Mouse (Mus musculus) thymus, adult 2 months (tissue): Measurements from ENCODE around the gene Cc2d2b. TPM values are rescaled to one million over a fixed set of nuclear protein-coding genes. Genes with fewer than 3 reads are reported as not detected.

Source experiments
- DNase-seq: peaks from one replicate; pipeline ENCODE4 v3.0.0; 2021
- H3K27ac ChIP-seq: fragments of 200-500 bp; 2 replicates; pipeline ENCODE4 v1.5.1; 2012; ENCODE audit warnings: low read length, control low read depth; ENCODE audit not compliant: control insufficient read depth, insufficient read depth
- H3K27me3 ChIP-seq: fragments of 200-500 bp; 2 replicates; pipeline ENCODE4 v1.6.1; 2012; ENCODE audit warnings: mild to moderate bottlenecking, low read length, moderate library complexity, mixed read lengths; ENCODE audit not compliant: control insufficient read depth, insufficient read depth
- H3K36me3 ChIP-seq: fragments of 200-500 bp; 2 replicates; pipeline ENCODE4 v1.6.1; 2012; ENCODE audit warnings: mild to moderate bottlenecking, low read length, moderate library complexity; ENCODE audit not compliant: control insufficient read depth, insufficient read depth
- H3K4me1 ChIP-seq: fragments of 200-500 bp; replicated peaks from 2 replicates; pipeline ENCODE4 v1.6.1; 2012; ENCODE audit warnings: low read length; ENCODE audit not compliant: control insufficient read depth, insufficient read depth
- H3K4me3 ChIP-seq: fragments of 200-500 bp; 2 replicates; pipeline ENCODE4 v1.5.1; 2012; ENCODE audit warnings: mild to moderate bottlenecking, low read length, control low read depth, moderate library complexity; ENCODE audit not compliant: control insufficient read depth, insufficient read depth
- CTCF ChIP-seq: fragments of 200-500 bp; IDR thresholded peaks from 2 replicates; pipeline ENCODE4 v1.5.1; 2012; ENCODE audit warnings: mild to moderate bottlenecking, control low read depth, low read length, moderate library complexity, borderline replicate concordance; ENCODE audit not compliant: control insufficient read depth, poor library complexity, insufficient read depth; ENCODE audit errors: extremely low read depth
- POLR2A ChIP-seq: fragments of 200-500 bp; IDR thresholded peaks from 2 replicates; pipeline ENCODE4 v1.6.1; 2012; ENCODE audit warnings: mild to moderate bottlenecking, low read length, control low read depth, moderate library complexity; ENCODE audit not compliant: control insufficient read depth, poor library complexity, insufficient read depth; ENCODE audit errors: extremely low read depth
- WGBS: fragments of 180-500 bp; shearing (Covaris S2); methylation state at CpG from one replicate; pipeline ENCODE4 v1.1.7; 2018; 5-methylcytosine and 5-hydroxymethylcytosine counted together
- polyA plus RNA-seq: library from polyadenylated mRNA; depleted of rRNA; stranded (reverse); fragments of >200 nt; gene quantifications from 2 replicates; pipeline ENCODE4 v1.2.3, GENCODE M21; 2012

Gene Cc2d2b
- polyA plus RNA-seq, 1 experiment, result not detected

DNA sequence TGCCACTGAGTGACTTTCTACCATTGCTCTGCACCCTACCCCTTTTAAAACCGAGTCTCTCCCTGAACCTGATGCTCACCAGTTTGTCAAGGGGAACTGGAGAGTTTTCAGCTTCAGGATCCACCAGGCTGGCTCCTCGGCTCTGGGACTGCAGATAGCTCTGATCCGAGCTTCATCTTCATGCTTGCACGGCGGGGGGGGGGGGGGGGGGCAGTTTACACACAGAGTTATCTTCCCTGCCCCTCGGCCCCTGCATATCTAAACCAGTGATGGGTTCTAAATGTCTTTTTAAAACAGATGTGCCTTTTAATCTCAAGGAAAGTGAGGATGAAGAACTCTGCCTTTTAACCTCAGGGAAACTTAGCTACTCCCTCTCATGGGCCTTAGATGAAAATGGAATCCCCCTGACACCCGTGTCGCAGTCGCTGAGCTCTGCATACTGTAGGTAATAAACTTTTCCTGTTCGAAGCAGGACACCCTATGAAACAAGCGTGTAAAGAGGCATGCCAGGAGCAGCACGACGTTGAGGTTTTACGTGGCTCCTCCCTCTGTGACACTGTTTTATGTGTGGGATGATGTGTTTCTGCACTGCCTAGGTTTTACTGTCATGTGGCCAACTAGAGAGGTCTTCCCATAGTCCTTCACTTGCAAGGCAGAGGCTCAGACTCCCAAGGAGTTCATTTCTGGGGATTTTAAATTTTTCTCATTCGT, 39.6 kb downstream of the Cc2d2b start:
- WGBS, result 36% methylated on average over 15 of the region's 15 CpGs
- H3K27ac ChIP-seq, result no peak overlapping the region
- DNase-seq, result peak; percentile 4

GRCm38 (mm10) chr19:40788715-40789084, 40.1 kb downstream of the Cc2d2b start:
- H3K4me1 ChIP-seq, result peaks cover 3% of the 10 kb centered on the region; the same call in 1 of the 2 replicates
- TF ChIP-seq CTCF (no peak), POLR2A (no peak)
- no peaks in the 10 kb centered on the region for H3K27me3 ChIP-seq
- no peak overlapping the region for H3K27ac ChIP-seq
- no peak overlapping the region for H3K4me3 ChIP-seq
- no peaks in the 10 kb centered on the region for H3K36me3 ChIP-seq
- 13% methylated on average over 2 of the region's 2 CpGs for WGBS
- no peak for DNase-seq

More for the DNA sequence above, 39.6 kb downstream of the Cc2d2b start:
- Histone ChIP-seq H3K4me1 (peaks cover 3% of the 10 kb centered on the region; the same call in 1 of the 2 replicates), H3K27me3 (no peaks in the 10 kb centered on the region), H3K36me3 (no peaks in the 10 kb centered on the region), H3K4me3 (no peak overlapping the region)
- TF ChIP-seq POLR2A (no peak), CTCF (no peak)

DNA sequence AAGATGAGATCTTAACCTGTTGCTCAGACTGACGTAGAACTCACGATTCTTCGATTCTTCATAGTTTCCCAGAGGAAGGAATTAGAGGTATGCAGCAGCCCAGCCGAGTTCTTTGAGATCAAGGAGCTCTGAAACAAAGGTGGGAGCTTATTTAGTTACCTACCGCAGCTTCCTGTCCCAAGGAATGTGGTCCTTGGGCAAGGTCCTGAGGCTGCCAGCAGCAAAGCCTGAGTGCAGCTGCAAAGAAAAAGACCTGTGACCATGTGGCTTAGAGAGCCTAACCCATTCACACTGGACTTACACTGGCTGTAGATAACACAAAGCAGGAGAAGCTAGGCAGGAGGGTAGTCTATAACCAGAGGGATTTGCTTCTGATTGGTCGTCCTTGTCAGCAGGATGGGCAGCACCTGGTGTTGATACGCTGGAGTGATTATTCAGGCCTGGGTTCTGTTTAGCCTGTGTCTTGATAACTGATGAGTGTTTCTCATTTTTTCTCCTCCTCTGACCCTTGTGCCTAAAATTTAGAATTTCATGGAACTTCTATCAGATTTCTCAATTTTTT, 56.7 kb downstream of the Cc2d2b start:
- Histone ChIP-seq H3K4me1 (peaks cover 8% of the 10 kb centered on the region), H3K36me3 (no peaks in the 10 kb centered on the region), H3K27ac (no peak overlapping the region), H3K4me3 (no peak overlapping the region), H3K27me3 (no peaks in the 10 kb centered on the region)
- 88% methylated on average over 7 of the region's 7 CpGs for WGBS
- DNase-seq, result no peak
- TF ChIP-seq POLR2A, result no peak

DNA sequence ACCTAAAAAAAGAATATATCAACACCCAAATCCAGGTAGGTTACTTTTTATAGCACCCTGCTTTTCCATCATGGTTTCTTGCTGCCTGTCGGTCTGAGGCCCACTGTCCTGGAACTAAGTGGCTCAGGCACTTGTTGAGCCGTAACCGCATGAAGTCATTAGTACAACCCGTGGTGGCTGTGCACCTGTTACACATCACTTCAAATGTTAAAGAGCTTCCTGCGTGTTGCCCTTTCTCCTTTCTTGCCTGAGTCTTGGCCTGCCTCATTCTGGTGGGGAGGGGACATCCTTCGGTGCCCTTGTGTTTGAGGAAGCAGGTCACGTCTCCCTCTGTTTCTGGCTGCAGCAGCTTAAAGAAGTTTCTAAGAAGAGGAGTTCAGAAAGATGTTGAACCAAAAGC, 61.3 kb downstream of the Cc2d2b start:
- Histone ChIP-seq H3K4me3 (no peak overlapping the region), H3K27me3 (no peaks in the 10 kb centered on the region), H3K36me3 (no peaks in the 10 kb centered on the region), H3K4me1 (peaks cover 15% of the 10 kb centered on the region), H3K27ac (no peak overlapping the region)
- DNase-seq, result peak; percentile 51
- WGBS, result 4% methylated on average over 7 of the region's 7 CpGs
- TF ChIP-seq POLR2A (no peak), CTCF (no peak)

GRCm38 (mm10) chr19:40811840-40812239, 63.3 kb downstream of the Cc2d2b start:
- H3K4me1 ChIP-seq, result peaks cover 15% of the 10 kb centered on the region
- no peaks in the 10 kb centered on the region for H3K27me3 ChIP-seq
- no peak overlapping the region for H3K4me3 ChIP-seq
- no peak for DNase-seq
- no peaks in the 10 kb centered on the region for H3K36me3 ChIP-seq
- TF ChIP-seq POLR2A, result no peak
- no peak for TF ChIP-seq CTCF
- 93% methylated on average over 4 of the region's 4 CpGs for WGBS
- H3K27ac ChIP-seq, result no peak overlapping the region

DNA sequence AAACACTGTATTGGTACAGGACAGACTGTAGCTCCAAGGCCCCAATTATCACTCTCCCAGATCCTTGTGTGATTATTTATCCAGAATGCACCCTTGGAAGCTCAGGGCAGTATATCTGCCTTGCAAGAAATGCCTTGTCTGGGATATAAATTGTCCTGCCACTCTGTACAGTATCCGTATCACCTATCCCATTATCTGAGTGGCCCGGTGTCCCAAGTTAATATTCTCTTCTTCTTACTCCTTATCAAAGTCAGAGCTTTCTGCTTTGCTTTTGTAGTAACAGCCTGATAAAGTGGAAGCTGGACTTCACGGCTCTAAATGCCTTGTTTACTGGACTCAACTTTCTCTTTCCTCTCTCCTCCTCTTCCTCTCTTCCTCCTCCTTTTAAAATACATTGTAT, 64.2 kb downstream of the Cc2d2b start:
- peaks cover 15% of the 10 kb centered on the region for H3K4me1 ChIP-seq
- TF ChIP-seq POLR2A, result no peak
- TF ChIP-seq CTCF, result no peak
- 69% methylated on average over 3 of the region's 3 CpGs for WGBS
- H3K27me3 ChIP-seq, result no peaks in the 10 kb centered on the region
- no peak overlapping the region for H3K27ac ChIP-seq
- H3K4me3 ChIP-seq, result no peak overlapping the region
- H3K36me3 ChIP-seq, result no peaks in the 10 kb centered on the region
- DNase-seq, result no peak
